In the genomic region with DNA sequence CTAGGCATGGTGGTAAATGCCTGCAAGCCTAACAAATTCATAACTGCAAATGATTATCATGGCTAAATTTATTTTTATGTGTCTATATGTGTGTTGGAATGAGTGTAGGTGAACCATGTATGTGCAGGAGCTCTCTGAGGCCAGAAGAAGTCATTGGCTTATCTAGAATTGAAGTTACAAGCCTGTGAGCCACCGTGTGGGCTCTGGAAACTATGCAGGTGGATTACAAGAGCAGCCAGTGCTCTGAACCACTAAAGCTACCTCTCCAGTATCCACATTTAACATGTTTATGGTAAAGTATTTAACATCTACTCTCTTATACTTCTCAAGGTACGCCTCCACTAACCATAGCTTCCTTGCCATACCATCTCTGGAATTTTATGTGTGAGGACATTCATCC, we compare ENCODE assay signal across 20 mouse cellular contexts.
DNase-seq lines count a peak whose midpoint lies in the region; ATAC-seq lines count a peak whose summit lies in the region.
"Had no signal": no experiment of that assay in that cellular context is flagged by ENCODE, and none has a peak within 500 bp of the region (broad histone marks: within the 10 kb centered on the region; RNA-seq: fewer than 3 reads in every experiment).

No protein-coding gene starts in this region.

- H3K9me3 ChIP-seq in heart, embryonic 12.5 days (replicated peaks), result no peaks in the 10 kb centered on the region
- no peaks in the 10 kb centered on the region for H3K9me3 ChIP-seq in kidney, embryonic 15.5 days (replicated peaks)
- H3K9me3 ChIP-seq in forebrain, embryonic 12.5 days, result no peaks in the 10 kb centered on the region
- H3K9me3 ChIP-seq: embryonic facial prominence, embryonic 15.5 days; forebrain, embryonic 15.5 days; limb, embryonic 13.5 days; liver, embryonic 13.5 days had no signal

- no peak for ATAC-seq in heart, embryonic 12.5 days (ENCODE audit: insufficient number of reproducible peaks, low FRiP score)
- no peak for ATAC-seq in kidney, embryonic 15.5 days (replicated peaks; ENCODE audit: low FRiP score)
- ATAC-seq in megakaryocyte-erythroid progenitor cell, adult 5-6 weeks (replicated peaks; ENCODE audit: low FRiP score, low TSS enrichment, poor library complexity, severe bottlenecking), result peak; percentile 59; the same call in 1 of the 2 replicates
- no peak for ATAC-seq in forebrain, embryonic 12.5 days (ENCODE audit: low FRiP score)
- ATAC-seq: forebrain, embryonic 15.5 days; hindbrain, postnatal 0 days had no signal

- no peak overlapping the region for H3K4me3 ChIP-seq in heart, embryonic 12.5 days
- H3K4me3 ChIP-seq in kidney, embryonic 15.5 days (replicated peaks), result no peak overlapping the region
- H3K4me3 ChIP-seq in forebrain, embryonic 12.5 days (replicated peaks), result no peak overlapping the region
- H3K4me3 ChIP-seq: embryonic facial prominence, embryonic 15.5 days; forebrain, embryonic 15.5 days; limb, embryonic 13.5 days; liver, embryonic 13.5 days had no signal

- DNase-seq in heart, postnatal 4 days, result no peak
- DNase-seq in kidney, postnatal 14 days, result no peak
- peak; percentile 25 for DNase-seq in thymus, postnatal 14 days
- no peak for DNase-seq in thymus, postnatal 4 days
- DNase-seq: adrenal gland, postnatal 25 days; cerebellum, adult 9-10 months; kidney, adult 8-10 months; kidney, postnatal 36 days; layer of hippocampus, adult 9-11 months; liver, embryonic 13.5 days; lung, embryonic 14.5 days; midbrain, embryonic 14.5 days had no signal

- no peak overlapping the region for H3K4me2 ChIP-seq in heart, embryonic 12.5 days
- no peak overlapping the region for H3K4me2 ChIP-seq in kidney, embryonic 15.5 days
- no peak overlapping the region for H3K4me2 ChIP-seq in forebrain, embryonic 12.5 days
- H3K4me2 ChIP-seq: embryonic facial prominence, embryonic 15.5 days; forebrain, embryonic 15.5 days; limb, embryonic 13.5 days; liver, embryonic 13.5 days; lung, embryonic 14.5 days had no signal

- no peaks in the 10 kb centered on the region for H3K36me3 ChIP-seq in heart, embryonic 12.5 days
- H3K36me3 ChIP-seq in kidney, embryonic 15.5 days, result no peaks in the 10 kb centered on the region
- H3K36me3 ChIP-seq in forebrain, embryonic 12.5 days (replicated peaks), result no peaks in the 10 kb centered on the region
- H3K36me3 ChIP-seq: embryonic facial prominence, embryonic 15.5 days; forebrain, embryonic 15.5 days; limb, embryonic 13.5 days; liver, embryonic 13.5 days had no signal

- H3K4me1 ChIP-seq in heart, embryonic 12.5 days (replicated peaks), result peaks cover 9% of the 10 kb centered on the region; the same call in 1 of the 2 replicates
- H3K4me1 ChIP-seq in kidney, embryonic 15.5 days, result no peaks in the 10 kb centered on the region
- H3K4me1 ChIP-seq in forebrain, embryonic 12.5 days, result no peaks in the 10 kb centered on the region
- H3K4me1 ChIP-seq: embryonic facial prominence, embryonic 15.5 days; forebrain, embryonic 15.5 days; limb, embryonic 13.5 days; liver, embryonic 13.5 days had no signal

- 57% methylated on average over 2 of the region's 2 CpGs for WGBS in heart, embryonic 12.5 days
- 78% methylated on average over 2 of the region's 2 CpGs for WGBS in kidney, embryonic 15.5 days
- WGBS in forebrain, embryonic 12.5 days, result 82% methylated on average over 2 of the region's 2 CpGs

- no peaks in the 10 kb centered on the region for H3K27me3 ChIP-seq in heart, embryonic 12.5 days (replicated peaks)
- no peaks in the 10 kb centered on the region for H3K27me3 ChIP-seq in kidney, embryonic 15.5 days
- H3K27me3 ChIP-seq in forebrain, embryonic 12.5 days, result no peaks in the 10 kb centered on the region
- H3K27me3 ChIP-seq: embryonic facial prominence, embryonic 15.5 days; forebrain, embryonic 15.5 days; limb, embryonic 13.5 days; liver, embryonic 13.5 days had no signal

- no peak overlapping the region for H3K9ac ChIP-seq in heart, embryonic 12.5 days
- no peak overlapping the region for H3K9ac ChIP-seq in kidney, embryonic 15.5 days
- H3K9ac ChIP-seq in forebrain, embryonic 12.5 days, result no peak overlapping the region
- H3K9ac ChIP-seq: embryonic facial prominence, embryonic 15.5 days; forebrain, embryonic 15.5 days; limb, embryonic 13.5 days; liver, embryonic 13.5 days; lung, embryonic 14.5 days had no signal

- peak overlapping the region; percentile 40; the same call in 1 of the 2 replicates for H3K27ac ChIP-seq in heart, embryonic 12.5 days (ENCODE audit: poor library complexity, severe bottlenecking)
- H3K27ac ChIP-seq in kidney, embryonic 15.5 days, result 0 out of 2 replicates have a peak overlapping the region, but pooled peaks have one; percentile 32
- H3K27ac ChIP-seq in forebrain, embryonic 12.5 days, result no peak overlapping the region
- H3K27ac ChIP-seq: embryonic facial prominence, embryonic 15.5 days; forebrain, embryonic 15.5 days; hindbrain, postnatal 0 days; limb, embryonic 13.5 days; liver, embryonic 13.5 days had no signal
